Mouse (Mus musculus): ENCODE data around the gene Tnfsf13. TPM values are rescaled to one million over a fixed set of nuclear protein-coding genes. Genes with fewer than 3 reads are reported as not detected.

Gene Tnfsf13
- polyA plus RNA-seq, 1 experiment, result 21.3 TPM

DNA sequence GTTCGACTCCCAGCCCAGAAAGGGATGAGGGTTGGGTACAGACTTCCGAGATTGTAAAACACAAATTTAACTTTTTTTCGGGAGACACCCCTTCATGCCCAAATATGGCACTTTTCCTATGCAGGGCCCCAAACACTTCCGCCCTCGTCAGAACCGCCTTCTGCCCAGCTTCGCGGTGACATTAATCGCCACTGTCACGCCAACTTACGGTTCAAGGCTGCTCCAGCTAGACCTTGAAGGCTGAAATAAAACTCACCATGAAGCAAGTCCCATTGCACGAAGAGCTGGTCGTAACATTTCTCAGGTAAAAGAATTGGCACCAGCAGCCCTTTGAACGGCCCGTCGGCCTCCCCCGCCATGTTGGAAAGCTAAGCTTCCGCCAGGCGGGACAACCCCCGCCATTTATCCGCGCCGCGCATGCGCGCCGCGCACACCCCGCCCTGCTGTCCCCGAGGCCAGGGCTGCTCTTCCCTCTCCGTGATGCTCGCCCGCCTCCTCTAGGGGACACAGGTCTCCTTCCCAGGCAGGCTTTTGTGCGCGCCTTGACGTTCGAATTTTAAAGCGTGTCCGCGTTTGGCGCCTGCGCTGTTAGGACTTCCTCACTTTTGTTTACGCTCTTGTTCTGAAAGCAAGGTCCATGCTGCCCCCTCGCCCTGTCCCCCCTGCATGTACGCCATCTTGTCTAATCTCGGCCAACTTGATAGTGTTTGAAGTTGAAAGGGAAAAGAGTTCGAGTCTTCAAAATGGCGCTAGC lies 23.2 kb downstream of the Tnfsf13 start, which contains the start of gene Mpdu1:
Gene Mpdu1, minus strand, starts transcription at position 430 of the 754 bp plus-strand sequence.
- H3K4me3 ChIP-seq (replicated peaks; ENCODE audit: extremely low read depth, low read depth, low read length), result peak within 1 kb of the TSS; percentile 96
- under 1% methylated on average over 48 of the region's 48 CpGs for WGBS
- peak; percentile 92 for DNase-seq
- TF ChIP-seq POLR2A (IDR thresholded peaks at IDR 0.05; ENCODE audit: borderline replicate concordance, extremely low read depth, low read depth, low read length), result peak; percentile 92
- TF ChIP-seq CTCF (IDR thresholded peaks at IDR 0.05; ENCODE audit: insufficient read depth, low read length), result 0 out of 2 replicates have a peak, but pooled peaks have one; percentile 23
- peaks cover 4% of the 10 kb centered on the region for H3K4me1 ChIP-seq (ENCODE audit: control insufficient read depth, insufficient read depth, low read length)

GRCm38 (mm10) chr11:69661221-69661881 lies 24.2 kb downstream of the Tnfsf13 start:
- peaks cover 4% of the 10 kb centered on the region for H3K4me1 ChIP-seq (ENCODE audit: control insufficient read depth, insufficient read depth, low read length)
- TF ChIP-seq POLR2A (IDR thresholded peaks at IDR 0.05; ENCODE audit: borderline replicate concordance, extremely low read depth, low read depth, low read length), result no peak
- no peak for TF ChIP-seq CTCF (IDR thresholded peaks at IDR 0.05; ENCODE audit: insufficient read depth, low read length)
- H3K4me3 ChIP-seq (replicated peaks; ENCODE audit: extremely low read depth, low read depth, low read length), result peak overlapping the region; percentile 96
- WGBS, result 54% methylated on average over 3 of the region's 3 CpGs
- DNase-seq, result no peak

- 81% methylated on average over 15 of the region's 15 CpGs for WGBS
These were observed 28.1 kb downstream of the Tnfsf13 start for GRCm38 (mm10) chr11:69657462-69657881.

DNA sequence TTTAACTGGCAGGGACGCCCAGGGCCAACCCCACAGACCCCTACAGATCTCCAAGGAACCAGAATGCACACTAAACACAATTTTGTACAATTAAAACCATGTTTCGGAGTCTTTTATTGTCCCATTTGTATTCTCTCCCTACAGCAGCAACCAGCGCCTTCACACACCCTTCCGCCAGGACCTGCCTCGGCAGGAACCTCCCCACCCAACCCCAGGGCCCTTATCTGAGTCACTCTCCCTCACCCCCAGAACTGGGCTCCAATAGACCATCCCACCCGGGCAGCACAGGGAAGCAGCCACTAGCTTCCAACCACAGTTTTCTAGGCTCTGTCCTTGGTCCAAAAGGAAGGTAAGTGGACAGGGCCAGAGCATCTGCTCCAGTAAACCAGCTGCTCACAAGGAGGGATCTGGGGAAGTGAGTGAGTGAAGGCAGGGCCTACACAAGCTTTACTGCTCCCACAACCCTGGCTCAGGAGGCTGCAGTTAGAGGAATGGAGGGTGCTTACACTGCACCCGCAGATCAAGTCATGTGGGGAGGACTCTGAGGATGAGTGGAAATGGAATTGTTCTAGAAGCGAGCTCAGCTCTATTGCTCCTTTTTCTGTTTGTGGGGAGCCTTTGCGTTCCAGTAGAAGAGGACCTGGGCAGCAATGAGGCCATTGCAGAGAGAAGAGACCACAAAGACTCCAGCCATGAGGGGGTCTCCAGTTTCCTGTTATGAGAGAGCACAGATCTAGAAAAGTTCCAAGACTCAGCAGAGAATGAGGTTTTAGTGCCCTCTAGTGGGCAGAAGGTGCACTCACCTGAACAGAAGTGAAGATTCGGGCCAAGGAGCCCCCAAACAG lies 28.7 kb downstream of the Tnfsf13 start:
- peak; percentile 38 for DNase-seq
- WGBS, result 73% methylated on average over 10 of the region's 10 CpGs

More at GRCm38 (mm10) chr11:69657462-69657881, 28.1 kb downstream of the Tnfsf13 start:
- no peak for TF ChIP-seq POLR2A (IDR thresholded peaks at IDR 0.05; ENCODE audit: borderline replicate concordance, extremely low read depth, low read depth, low read length)
- no peak for TF ChIP-seq CTCF (IDR thresholded peaks at IDR 0.05; ENCODE audit: insufficient read depth, low read length)
- Histone ChIP-seq H3K4me3 (replicated peaks; ENCODE audit: extremely low read depth, low read depth, low read length) (no peak overlapping the region), H3K4me1 (ENCODE audit: control insufficient read depth, insufficient read depth, low read length) (no peaks in the 10 kb centered on the region)
- DNase-seq, result no peak

GRCm38 (mm10) chr11:69656065-69656455 lies 29.5 kb downstream of the Tnfsf13 start:
- WGBS, result 51% methylated on average over 5 of the region's 5 CpGs
- DNase-seq, result no peak
- TF ChIP-seq CTCF (IDR thresholded peaks at IDR 0.05; ENCODE audit: insufficient read depth, low read length) (no peak), POLR2A (IDR thresholded peaks at IDR 0.05; ENCODE audit: borderline replicate concordance, extremely low read depth, low read depth, low read length) (no peak)
- H3K4me3 ChIP-seq (replicated peaks; ENCODE audit: extremely low read depth, low read depth, low read length), result no peak overlapping the region
- no peaks in the 10 kb centered on the region for H3K4me1 ChIP-seq (ENCODE audit: control insufficient read depth, insufficient read depth, low read length)

More for the DNA sequence above, 28.7 kb downstream of the Tnfsf13 start:
- H3K4me1 ChIP-seq (ENCODE audit: control insufficient read depth, insufficient read depth, low read length), result no peaks in the 10 kb centered on the region
- H3K4me3 ChIP-seq (replicated peaks; ENCODE audit: extremely low read depth, low read depth, low read length), result no peak overlapping the region
- TF ChIP-seq CTCF (IDR thresholded peaks at IDR 0.05; ENCODE audit: insufficient read depth, low read length) (peak; percentile 68), POLR2A (IDR thresholded peaks at IDR 0.05; ENCODE audit: borderline replicate concordance, extremely low read depth, low read depth, low read length) (no peak)

DNA sequence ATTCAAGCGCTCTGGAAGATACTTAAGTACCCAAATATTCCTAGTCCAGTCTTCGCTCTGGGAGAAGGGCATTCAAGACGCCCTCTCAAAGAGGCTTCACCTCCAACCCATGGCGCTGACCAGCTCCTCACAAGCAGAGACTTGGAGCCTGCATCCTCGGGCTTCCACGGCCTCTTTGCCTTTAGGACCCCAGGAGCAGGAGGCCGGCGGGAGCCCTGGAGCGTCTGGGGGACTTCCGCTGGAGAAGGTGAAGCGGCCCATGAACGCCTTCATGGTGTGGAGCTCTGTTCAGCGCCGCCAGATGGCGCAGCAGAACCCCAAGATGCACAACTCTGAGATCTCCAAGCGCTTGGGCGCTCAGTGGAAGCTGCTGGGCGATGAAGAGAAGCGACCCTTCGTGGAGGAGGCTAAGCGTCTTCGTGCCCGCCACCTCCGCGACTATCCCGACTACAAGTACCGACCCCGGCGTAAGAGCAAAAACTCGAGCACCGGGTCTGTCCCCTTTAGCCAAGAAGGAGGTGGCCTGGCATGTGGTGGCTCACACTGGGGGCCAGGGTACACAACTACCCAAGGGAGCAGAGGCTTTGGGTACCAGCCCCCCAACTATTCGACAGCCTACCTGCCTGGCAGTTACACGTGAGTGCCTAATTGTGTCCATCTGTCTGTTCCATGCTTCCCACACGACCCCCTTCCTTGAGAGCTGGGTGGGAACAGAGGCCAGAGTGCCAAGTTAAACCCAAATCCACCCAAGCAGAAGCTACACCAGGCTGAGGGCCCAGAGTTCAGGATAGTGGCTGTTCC lies 30.1 kb downstream of the Tnfsf13 start, which contains the start of gene Sox15:
Gene Sox15, plus strand, starts transcription at position 51 of the 801 bp plus-strand sequence.
- 24% methylated on average over 34 of the region's 34 CpGs for WGBS
- Histone ChIP-seq H3K4me1 (ENCODE audit: control insufficient read depth, insufficient read depth, low read length) (no peaks in the 10 kb centered on the region), H3K4me3 (replicated peaks; ENCODE audit: extremely low read depth, low read depth, low read length) (no peak within 1 kb of the TSS)
- TF ChIP-seq CTCF (IDR thresholded peaks at IDR 0.05; ENCODE audit: insufficient read depth, low read length), result peak; percentile 76
- no peak for TF ChIP-seq POLR2A (IDR thresholded peaks at IDR 0.05; ENCODE audit: borderline replicate concordance, extremely low read depth, low read depth, low read length)
- peak; percentile 58 for DNase-seq

DNA sequence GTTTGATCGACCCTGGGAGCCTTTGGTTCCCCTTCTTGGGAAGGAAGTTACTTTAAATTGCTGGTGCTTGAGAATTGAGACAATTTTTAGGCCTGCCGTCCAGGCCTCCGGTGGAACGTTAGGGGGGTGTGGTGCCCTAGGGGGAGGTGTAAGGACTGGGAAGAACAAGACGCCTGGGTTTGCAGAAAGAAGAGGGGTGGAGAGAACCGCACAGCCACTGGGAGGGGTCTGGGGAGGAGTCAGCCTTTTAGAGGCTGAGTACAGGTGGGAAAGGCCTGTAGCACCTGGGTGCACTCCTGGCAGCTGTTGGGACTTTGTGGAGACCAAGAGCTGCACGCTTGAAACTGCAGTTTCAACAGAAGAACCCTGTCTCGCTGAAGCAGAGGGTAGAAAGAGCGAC lies 30.8 kb downstream of the Tnfsf13 start:
- Histone ChIP-seq H3K4me1 (ENCODE audit: control insufficient read depth, insufficient read depth, low read length) (no peaks in the 10 kb centered on the region), H3K4me3 (replicated peaks; ENCODE audit: extremely low read depth, low read depth, low read length) (no peak overlapping the region)
- no peak for DNase-seq
- WGBS, result 41% methylated on average over 9 of the region's 9 CpGs
- no peak for TF ChIP-seq CTCF (IDR thresholded peaks at IDR 0.05; ENCODE audit: insufficient read depth, low read length)
- no peak for TF ChIP-seq POLR2A (IDR thresholded peaks at IDR 0.05; ENCODE audit: borderline replicate concordance, extremely low read depth, low read depth, low read length)

DNA sequence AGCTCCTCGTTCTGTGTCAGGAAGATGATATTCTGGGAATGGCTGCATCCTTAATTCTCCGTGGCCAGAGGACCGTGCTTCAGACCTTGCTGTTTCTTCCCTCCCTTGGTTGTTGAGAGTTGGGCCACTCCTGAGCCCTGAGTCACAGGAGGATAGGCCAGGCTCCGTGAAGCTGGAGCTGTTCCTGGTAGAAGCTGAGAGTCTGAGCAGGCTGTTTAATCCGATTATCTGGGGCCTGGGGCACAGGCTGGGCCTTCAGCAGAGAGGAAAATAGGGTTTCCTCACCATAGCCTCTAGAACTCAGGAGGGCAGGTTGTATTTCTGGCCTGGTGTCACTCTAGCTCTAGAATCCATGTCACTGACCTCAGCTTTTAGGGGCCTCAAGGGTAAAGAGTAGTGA lies 32.2 kb downstream of the Tnfsf13 start:
- no peak for TF ChIP-seq POLR2A (IDR thresholded peaks at IDR 0.05; ENCODE audit: borderline replicate concordance, extremely low read depth, low read depth, low read length)
- TF ChIP-seq CTCF (IDR thresholded peaks at IDR 0.05; ENCODE audit: insufficient read depth, low read length), result no peak
- H3K4me3 ChIP-seq (replicated peaks; ENCODE audit: extremely low read depth, low read depth, low read length), result no peak overlapping the region
- 66% methylated on average over 5 of the region's 5 CpGs for WGBS
- no peak for DNase-seq
- no peaks in the 10 kb centered on the region for H3K4me1 ChIP-seq (ENCODE audit: control insufficient read depth, insufficient read depth, low read length)
